Mouse (Mus musculus): Measurements from ENCODE around the gene Rbms2. TPM values are rescaled to one million over a fixed set of nuclear protein-coding genes. Genes with fewer than 3 reads are reported as not detected.

The Rbms2 gene
- total RNA-seq, 2 experiments from 2014 or later, result 53.4 to 58.1 TPM

GRCm38 (mm10) chr10:128143659-128144058 is 36.4 kb downstream of the Rbms2 start:
- intact Hi-C loops (cut with DNase I), result no loop called here
- no peak for DNase-seq

GRCm38 (mm10) chr10:128142165-128142564 is 37.9 kb downstream of the Rbms2 start:
- intact Hi-C loops (cut with DNase I), result no loop called here
- no peak for DNase-seq

GRCm38 (mm10) chr10:128140236-128140952 is 39.7 kb downstream of the Rbms2 start:
- intact Hi-C loops (cut with DNase I), result loop anchor here (2.0 kb wide), 1 partner anchor 46 kb away; no protein-coding TSS in a partner anchor

GRCm38 (mm10) chr10:128135374-128135773 is 44.7 kb downstream of the Rbms2 start:
- intact Hi-C loops (cut with DNase I), result no loop called here
- DNase-seq, result no peak

More at GRCm38 (mm10) chr10:128140236-128140952, 39.7 kb downstream of the Rbms2 start:
- peak in 1 of 2 experiments; percentile 36 for DNase-seq

- no peak for DNase-seq
- intact Hi-C loops (cut with DNase I), result loop anchor here (5.0 kb wide), 1 partner anchor 149 kb away; no protein-coding TSS in a partner anchor
Observed at GRCm38 (mm10) chr10:128133650-128134332, 46.3 kb downstream of the Rbms2 start.

- DNase-seq, result no peak
- intact Hi-C loops (cut with DNase I), result loop anchor here (5.0 kb wide), 1 partner anchor 150 kb away; no protein-coding TSS in a partner anchor
Observed at GRCm38 (mm10) chr10:128131812-128132211, 48.3 kb downstream of the Rbms2 start.

- no peak for DNase-seq
- intact Hi-C loops (cut with DNase I), result loop anchor here (5.0 kb wide), 1 partner anchor 151 kb away; no protein-coding TSS in a partner anchor
Observed at GRCm38 (mm10) chr10:128131297-128131696, 48.8 kb downstream of the Rbms2 start.

- intact Hi-C loops (cut with DNase I), result no loop called here
- DNase-seq, result no peak
Observed at GRCm38 (mm10) chr10:128128143-128128542, 52.0 kb downstream of the Rbms2 start.

- no peak for DNase-seq
- intact Hi-C loops (cut with DNase I), result no loop called here
Observed at GRCm38 (mm10) chr10:128127497-128127896, 52.6 kb downstream of the Rbms2 start.

- intact Hi-C loops (cut with DNase I), result no loop called here
- no peak for DNase-seq
Observed at GRCm38 (mm10) chr10:128125951-128126350, 54.1 kb downstream of the Rbms2 start.

GRCm38 (mm10) chr10:128124831-128125230 is 55.3 kb downstream of the Rbms2 start:
- intact Hi-C loops (cut with DNase I), result no loop called here
- no peak for DNase-seq

- DNase-seq, result no peak
- intact Hi-C loops (cut with DNase I), result no loop called here
Observed at GRCm38 (mm10) chr10:128123833-128124232, 56.3 kb downstream of the Rbms2 start.

GRCm38 (mm10) chr10:128111227-128111626 is 68.9 kb downstream of the Rbms2 start:
- intact Hi-C loops (cut with DNase I), result no loop called here
- no peak for DNase-seq

- no peak for DNase-seq
- intact Hi-C loops (cut with DNase I), result no loop called here
Observed at GRCm38 (mm10) chr10:128110103-128110761, 69.9 kb downstream of the Rbms2 start.

- peak; percentile 26 to 34 for DNase-seq
- intact Hi-C loops (cut with DNase I), result no loop called here
Observed at GRCm38 (mm10) chr10:128097587-128097971, 82.5 kb downstream of the Rbms2 start.

- intact Hi-C loops (cut with DNase I), result no loop called here
Observed at GRCm38 (mm10) chr10:128096693-128097586, 83.2 kb downstream of the Rbms2 start.

GRCm38 (mm10) chr10:128096313-128096692 is 83.8 kb downstream of the Rbms2 start:
- intact Hi-C loops (cut with DNase I), result no loop called here
- DNase-seq, result no peak

More at GRCm38 (mm10) chr10:128096693-128097586, 83.2 kb downstream of the Rbms2 start:
- DNase-seq, result peak; percentile 65 to 75

- DNase-seq, result no peak
- intact Hi-C loops (cut with DNase I), result no loop called here
Observed at GRCm38 (mm10) chr10:128095003-128095636, 85.0 kb downstream of the Rbms2 start.

- peak; percentile 72 to 76 for DNase-seq
- intact Hi-C loops (cut with DNase I), result no loop called here
Observed at GRCm38 (mm10) chr10:128094340-128094968, 85.6 kb downstream of the Rbms2 start.

Data from gastrocnemius, postnatal 36 days (tissue).